Mouse (Mus musculus) mouse embryonic stem cell (cell line): ENCODE results near the gene Clrn3.
"Not testable (repeated sequence)": the region's sequence is repeated elsewhere in the genome, so short reads cannot be mapped to it uniquely, and the experiment has no call there.

Source experiments
- in situ Hi-C, 2 experiments: fragments of 300-500 bp; cut with MboI; formaldehyde crosslinking; loops; 1 replicate in 1 of 2; 3 replicates in 1 of 2; pipeline ENCODE4 v1.14.3; 2019 to 2020; ENCODE audit warnings: low sequenced_read_pairs in 2 of 2, low pct_unique_long_range_greater_than_20kb in 1 of 2, mixed read lengths in 1 of 2; ENCODE audit not compliant: unreplicated experiment in 1 of 2

Clrn3 gene

GRCm38 (mm10) chr7:135539429-135539828, 11.0 kb upstream of the Clrn3 start:
- in situ Hi-C loops: loop anchor here (5.0 kb wide), 1 partner anchor 88 kb away; no protein-coding TSS in a partner anchor

- in situ Hi-C loops: loop anchor here (5.0 kb wide), 1 partner anchor 89 kb away; no protein-coding TSS in a partner anchor
Measured at GRCm38 (mm10) chr7:135537948-135538741, 9.7 kb upstream of the Clrn3 start.

GRCm38 (mm10) chr7:135537341-135537901, 9.0 kb upstream of the Clrn3 start, which contains the start of gene Ptpre:
Gene Ptpre, plus strand, starts transcription at chr7:135537481.
- in situ Hi-C loops: loop anchor here (5.0 kb wide), 1 partner anchor 90 kb away; no protein-coding TSS in a partner anchor

GRCm38 (mm10) chr7:135535908-135536307, 7.5 kb upstream of the Clrn3 start:
- in situ Hi-C loops: loop anchor here (5.0 kb wide), 1 partner anchor 91 kb away; no protein-coding TSS in a partner anchor

GRCm38 (mm10) chr7:135534548-135535189, 6.2 kb upstream of the Clrn3 start:
- in situ Hi-C loops: loop anchor here (5.0 kb wide), 1 partner anchor 93 kb away; no protein-coding TSS in a partner anchor

GRCm38 (mm10) chr7:135529068-135529467, 614 bp upstream of the Clrn3 start:
- in situ Hi-C loops: no loop called here

- in situ Hi-C loops: no loop called here
Measured at GRCm38 (mm10) chr7:135527169-135527568, 1.3 kb downstream of the Clrn3 start.

- in situ Hi-C loops: no loop called here
Measured at GRCm38 (mm10) chr7:135526574-135527152, 1.8 kb downstream of the Clrn3 start.

- in situ Hi-C loops: no loop called here
Measured at GRCm38 (mm10) chr7:135524424-135524967, 4.0 kb downstream of the Clrn3 start.

- in situ Hi-C loops: no loop called here
Measured at GRCm38 (mm10) chr7:135523981-135524380, 4.5 kb downstream of the Clrn3 start.

GRCm38 (mm10) chr7:135521755-135522512, 6.5 kb downstream of the Clrn3 start:
- in situ Hi-C loops: no loop called here

GRCm38 (mm10) chr7:135520241-135520640, 8.2 kb downstream of the Clrn3 start:
- in situ Hi-C loops: no loop called here

GRCm38 (mm10) chr7:135517191-135517590, 11.3 kb downstream of the Clrn3 start:
- in situ Hi-C loops: no loop called here

- in situ Hi-C loops: no loop called here
Measured at GRCm38 (mm10) chr7:135511723-135512122, 16.7 kb downstream of the Clrn3 start.

- in situ Hi-C loops: no loop called here
Measured at GRCm38 (mm10) chr7:135510431-135510830, 18.0 kb downstream of the Clrn3 start.

GRCm38 (mm10) chr7:135509272-135509671, 19.2 kb downstream of the Clrn3 start:
- in situ Hi-C loops: no loop called here

- in situ Hi-C loops: no loop called here
Measured at GRCm38 (mm10) chr7:135508602-135509001, 19.9 kb downstream of the Clrn3 start.

- in situ Hi-C loops: not testable (repeated sequence)
Measured at GRCm38 (mm10) chr7:135506506-135506905, 21.9 kb downstream of the Clrn3 start.
